Mouse (Mus musculus): ENCODE measurements at regions not wholly inside any gene's neighbourhood (a gene's known extent, or its start where the extent isn't known, plus 50 kb on each side); places are given as distances from the start of the nearest gene placed in this dataset.

GRCm38 (mm10) chr3:140874070-140874895 lies 337.9 kb downstream of the Pdha2 start:
- DNase-seq (ENCODE audit: low read depth, low spot score), result peak; percentile 75
- H3K4me3 ChIP-seq (ENCODE audit: control insufficient read depth in 1 of 2, insufficient read depth in 1 of 2, low read depth in 2 of 2, low read length in 2 of 2), result peak overlapping the region; percentile 11 to 23; a peak in 3 of 4 replicates
- H3K9me3 ChIP-seq (replicated peaks; ENCODE audit: insufficient read depth, low read length), result no peaks in the 10 kb centered on the region
- H3K4me1 ChIP-seq (ENCODE audit: control insufficient read depth in 1 of 2, insufficient read depth in 2 of 2, low read length in 2 of 2), result peaks cover 7 to 25% of the 10 kb centered on the region in 2 experiments
- peak overlapping the region; percentile 78 for H3K27ac ChIP-seq (ENCODE audit: control insufficient read depth, low read depth, low read length)
- H3K9ac ChIP-seq (ENCODE audit: control insufficient read depth, low read depth, low read length, poor library complexity, severe bottlenecking), result peak overlapping the region; percentile 23
- no peaks in the 10 kb centered on the region for H3K27me3 ChIP-seq (ENCODE audit: control insufficient read depth in 1 of 2, insufficient read depth in 2 of 2, low read length in 2 of 2)
- H3K79me2 ChIP-seq (ENCODE audit: control insufficient read depth, insufficient read depth, low read length, poor library complexity), result no peaks in the 10 kb centered on the region
- TF ChIP-seq MAZ (IDR thresholded peaks at IDR 0.05; ENCODE audit: low read depth, low read length), result no peak
- peak; percentile 75 for TF ChIP-seq MAX (IDR thresholded peaks at IDR 0.05; ENCODE audit: low read length)
- TF ChIP-seq E2F4 (IDR thresholded peaks at IDR 0.05; ENCODE audit: borderline replicate concordance, low read depth, low read length), result no peak
- TF ChIP-seq MAFK (IDR thresholded peaks at IDR 0.05; ENCODE audit: borderline replicate concordance, low read depth, low read length), result no peak
- TF ChIP-seq POLR2A (IDR thresholded peaks at IDR 0.05; ENCODE audit: control insufficient read depth in 1 of 2, insufficient read depth in 1 of 2, low read depth in 1 of 2, low read length in 2 of 2, poor library complexity in 1 of 2), result peak in 1 of 2 experiments; percentile 31; a peak in 1 of 4 replicates
- TF ChIP-seq RAD21 (IDR thresholded peaks at IDR 0.05; ENCODE audit: low read depth, low read length), result no peak
- TF ChIP-seq ZC3H11A (IDR thresholded peaks at IDR 0.05; ENCODE audit: low read depth, low read length), result no peak
- TF ChIP-seq TBP (IDR thresholded peaks at IDR 0.05; ENCODE audit: low read depth, low read length), result peak; percentile 59
- TF ChIP-seq NRF1 (IDR thresholded peaks at IDR 0.05; ENCODE audit: insufficient read depth, low read depth, low read length, poor library complexity, severe bottlenecking), result no peak
- no peak for TF ChIP-seq USF1 (IDR thresholded peaks at IDR 0.05; ENCODE audit: low read depth, low read length)
- no peak for TF ChIP-seq POLR2AphosphoS2 (IDR thresholded peaks at IDR 0.05; ENCODE audit: low read length)
- TF ChIP-seq HCFC1 (IDR thresholded peaks at IDR 0.05; ENCODE audit: low read depth, low read length), result no peak
- no peak for TF ChIP-seq TAL1 (IDR thresholded peaks at IDR 0.05; ENCODE audit: low read length)
- no peak for TF ChIP-seq MEF2A (IDR thresholded peaks at IDR 0.05; ENCODE audit: extremely low read depth, insufficient replicate concordance, low read depth, low read length, poor library complexity, severe bottlenecking)
- peak; percentile 58 for TF ChIP-seq RCOR1 (IDR thresholded peaks at IDR 0.05; ENCODE audit: low read depth, low read length)
- TF ChIP-seq EP300 (IDR thresholded peaks at IDR 0.05; ENCODE audit: low read depth in 1 of 2, low read length in 2 of 2), result peak; percentile 4 to 60; a peak in 2 of 4 replicates
- TF ChIP-seq NELFE (IDR thresholded peaks at IDR 0.05; ENCODE audit: low read depth, low read length), result peak; percentile 45; the same call in 1 of the 2 replicates
- TF ChIP-seq MXI1 (IDR thresholded peaks at IDR 0.05; ENCODE audit: low read depth, low read length), result 0 out of 2 replicates have a peak, but pooled peaks have one; percentile 3
- peak; percentile 51 for TF ChIP-seq ETS1 (IDR thresholded peaks at IDR 0.05; ENCODE audit: low read depth, low read length)
- no peak for TF ChIP-seq CHD1 (IDR thresholded peaks at IDR 0.05; ENCODE audit: low read depth, low read length)
- TF ChIP-seq ZNF384 (IDR thresholded peaks at IDR 0.05; ENCODE audit: low read depth, low read length), result no peak
- TF ChIP-seq SIN3A (IDR thresholded peaks at IDR 0.05; ENCODE audit: low read length), result no peak
- TF ChIP-seq MYC (IDR thresholded peaks at IDR 0.05; ENCODE audit: low read depth, low read length), result peak; percentile 0; the same call in 1 of the 2 replicates
- no peak for TF ChIP-seq KAT2A (conservative IDR thresholded peaks at IDR 0.05; ENCODE audit: low read depth, low read length)
- TF ChIP-seq GATA1 (IDR thresholded peaks at IDR 0.05; ENCODE audit: low read depth, low read length), result peak; percentile 22; the same call in 1 of the 2 replicates
- peaks cover 0 to 37% of the 10 kb centered on the region in 2 experiments; a peak in 2 of 4 replicates for H3K36me3 ChIP-seq (ENCODE audit: control insufficient read depth in 1 of 2, insufficient read depth in 2 of 2, low read length in 2 of 2)

All from MEL (cell line).